Mouse (Mus musculus) thymus, postnatal 14 days (tissue): ENCODE results near the gene Rreb1.

Experiments used
- DNase-seq: peaks from one replicate; pipeline ENCODE4 v3.0.0; 2021

Gene Rreb1

GRCm38 (mm10) chr13:37992638-37993371 lies 214.6 kb downstream of the Rreb1 start:
- no peak for DNase-seq

- no peak for DNase-seq
Measured at GRCm38 (mm10) chr13:37993376-37993703, 215.1 kb downstream of the Rreb1 start.

GRCm38 (mm10) chr13:37993704-37994404 lies 215.7 kb downstream of the Rreb1 start, which contains the start of gene Ssr1:
Gene Ssr1 (minus strand): TSS chr13:37994217.
- DNase-seq, result peak; percentile 98

- DNase-seq, result no peak
Measured at GRCm38 (mm10) chr13:37994405-37994749, 216.2 kb downstream of the Rreb1 start.

GRCm38 (mm10) chr13:37999713-38000112 lies 221.5 kb downstream of the Rreb1 start:
- no peak for DNase-seq
